Mouse (Mus musculus) spleen, embryonic (tissue): ENCODE measurements at regions not wholly inside any gene's neighbourhood (a gene's known extent, or its start where the extent isn't known, plus 50 kb on each side); places are given as distances from the start of the nearest gene placed in this dataset.

Experiments used
- CTCF ChIA-PET: fragments of 350-600 bp; sonication (Branson Sonifier 250); formaldehyde crosslinking; loops from one replicate; lab custom pipeline; 2022; lab: Charles Lee

DNA sequence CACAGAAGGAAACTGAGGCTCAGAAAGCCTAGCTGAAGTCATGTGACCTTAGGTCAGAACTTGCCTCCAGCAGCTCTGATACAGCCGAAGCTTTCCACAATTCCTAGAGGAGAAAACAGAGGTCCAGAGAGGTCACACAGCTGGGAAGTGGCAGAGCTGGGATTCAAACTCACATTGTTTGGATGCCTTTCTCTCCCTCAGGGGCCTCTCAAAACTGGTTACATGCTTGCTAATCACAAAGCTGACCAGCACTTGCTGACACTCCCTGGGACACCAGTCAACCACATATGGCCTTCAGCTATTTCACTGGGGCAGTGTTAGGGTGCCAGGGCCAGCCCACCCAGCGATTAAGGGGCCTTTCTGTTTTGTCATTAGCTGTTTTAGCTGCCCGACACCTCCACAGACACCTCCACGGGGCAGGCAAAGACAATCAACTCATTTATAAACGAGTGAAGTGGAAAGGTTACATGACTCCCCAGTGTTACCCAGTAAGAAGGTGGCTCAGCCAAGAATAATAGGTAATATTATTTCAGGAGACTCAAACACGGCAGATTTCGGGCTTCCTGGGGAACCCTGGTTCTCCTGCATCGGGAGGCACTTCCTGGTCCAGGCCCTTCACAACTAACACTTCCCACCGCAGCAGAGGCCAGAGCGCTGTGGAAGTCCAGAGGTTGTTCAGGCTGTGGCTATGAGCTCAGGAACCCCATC, 71.4 kb downstream of the 2410131K14Rik start:
- CTCF ChIA-PET, result no interaction called here

DNA sequence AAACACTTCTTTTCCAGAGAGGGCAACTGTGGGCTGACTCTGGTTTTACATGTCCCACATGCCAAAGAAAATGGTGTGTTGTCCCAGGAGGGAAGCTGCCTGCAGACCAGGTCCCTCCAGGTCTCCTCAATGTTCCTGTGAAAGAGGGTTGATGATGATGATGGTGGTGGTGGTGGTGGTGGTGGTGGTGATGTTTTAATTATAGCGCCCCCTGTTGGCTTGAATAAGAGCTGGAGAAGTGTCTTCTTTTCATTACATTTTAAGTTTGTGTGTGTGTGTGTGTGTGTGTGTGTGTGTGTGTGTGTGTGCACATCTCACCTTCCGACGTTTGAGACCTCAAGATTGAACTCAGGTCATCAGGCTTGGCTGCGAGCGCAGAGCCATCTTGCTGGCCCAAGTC, 73.0 kb downstream of the 2410131K14Rik start:
- CTCF ChIA-PET, result interaction anchor here (0.5 to 0.8 kb wide), 3 partner anchors 250 to 439 kb away, joined by 3 to 18 read pairs (median 3); no protein-coding TSS in a partner anchor

DNA sequence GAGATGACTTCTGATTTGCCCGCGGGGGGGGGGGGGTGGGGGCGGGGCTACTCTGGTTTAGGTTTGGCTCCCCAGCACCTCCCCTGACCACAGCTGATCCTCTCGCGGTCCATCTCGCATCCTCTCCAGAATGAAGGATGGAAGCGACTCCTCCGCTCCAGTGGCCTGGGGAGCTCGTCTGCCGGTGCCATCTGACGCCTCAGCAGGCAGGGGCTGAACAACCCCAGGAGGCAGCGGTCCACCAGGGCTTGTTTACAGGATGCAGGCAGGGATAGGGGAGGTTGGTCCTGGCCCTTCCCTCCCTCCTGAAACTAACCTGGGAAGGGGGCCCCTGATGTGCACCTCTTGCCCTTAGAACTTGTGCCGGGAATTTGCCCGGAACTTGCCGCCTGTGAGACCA, 73.9 kb downstream of the 2410131K14Rik start:
- CTCF ChIA-PET, result interaction anchor here (0.7 kb wide), 1 partner anchor 438 kb away, joined by 18 read pairs; no protein-coding TSS in a partner anchor

DNA sequence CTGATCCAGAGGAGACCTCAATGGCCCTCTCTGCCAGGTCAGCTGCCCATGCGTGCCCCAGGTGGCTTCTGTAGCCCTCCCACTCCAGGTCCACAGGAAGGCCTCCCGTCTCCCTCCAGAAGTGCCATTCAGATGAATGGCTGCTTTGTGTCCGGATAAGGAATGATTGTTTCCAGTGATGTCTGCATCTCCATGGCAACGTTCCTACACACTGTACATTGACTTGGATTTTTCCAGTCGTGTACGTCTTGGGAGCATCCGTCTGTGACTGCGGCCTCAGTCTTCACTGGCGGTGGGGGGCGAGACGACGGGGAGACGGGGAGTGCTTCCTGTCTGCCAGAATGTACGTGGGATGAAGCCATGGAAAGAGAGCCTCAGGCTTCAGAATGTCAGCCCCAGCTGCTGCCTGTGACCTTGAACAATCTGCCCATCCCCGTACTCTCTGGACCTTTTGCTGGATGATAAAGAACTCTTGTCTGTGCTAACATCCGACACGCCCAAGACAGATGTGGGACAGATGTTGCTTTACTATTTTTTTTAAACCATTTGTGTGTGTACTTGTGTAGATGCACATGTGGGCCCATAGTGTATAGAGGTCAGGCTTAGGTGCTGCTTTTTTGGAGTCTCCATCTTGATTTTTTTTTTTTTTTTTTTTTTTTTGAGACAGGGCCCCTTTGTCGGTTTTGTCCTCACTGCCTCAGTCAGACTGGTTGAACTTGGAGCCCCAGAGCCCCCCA, 76.9 kb downstream of the 2410131K14Rik start:
- CTCF ChIA-PET, result no interaction called here

DNA sequence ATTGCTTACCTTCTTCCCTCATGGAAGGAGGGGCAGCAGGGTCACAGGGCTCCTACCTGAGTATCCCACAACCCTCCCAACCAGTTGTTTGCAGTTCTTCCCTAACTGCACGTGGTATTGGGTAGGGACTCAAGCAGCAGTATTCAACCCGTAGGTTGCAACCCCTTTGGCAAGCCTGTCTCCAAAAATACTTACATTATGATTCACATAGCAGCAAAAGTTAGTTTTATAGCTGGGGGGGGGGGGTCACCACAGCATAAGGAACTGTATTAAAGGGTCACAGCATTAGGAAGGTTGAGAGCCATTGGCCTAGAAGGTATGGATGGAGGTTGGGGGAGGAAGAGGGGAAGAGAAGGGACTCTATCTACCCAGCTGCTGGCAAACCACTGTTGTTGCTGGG, 78.1 kb downstream of the 2410131K14Rik start:
- CTCF ChIA-PET, result no interaction called here

DNA sequence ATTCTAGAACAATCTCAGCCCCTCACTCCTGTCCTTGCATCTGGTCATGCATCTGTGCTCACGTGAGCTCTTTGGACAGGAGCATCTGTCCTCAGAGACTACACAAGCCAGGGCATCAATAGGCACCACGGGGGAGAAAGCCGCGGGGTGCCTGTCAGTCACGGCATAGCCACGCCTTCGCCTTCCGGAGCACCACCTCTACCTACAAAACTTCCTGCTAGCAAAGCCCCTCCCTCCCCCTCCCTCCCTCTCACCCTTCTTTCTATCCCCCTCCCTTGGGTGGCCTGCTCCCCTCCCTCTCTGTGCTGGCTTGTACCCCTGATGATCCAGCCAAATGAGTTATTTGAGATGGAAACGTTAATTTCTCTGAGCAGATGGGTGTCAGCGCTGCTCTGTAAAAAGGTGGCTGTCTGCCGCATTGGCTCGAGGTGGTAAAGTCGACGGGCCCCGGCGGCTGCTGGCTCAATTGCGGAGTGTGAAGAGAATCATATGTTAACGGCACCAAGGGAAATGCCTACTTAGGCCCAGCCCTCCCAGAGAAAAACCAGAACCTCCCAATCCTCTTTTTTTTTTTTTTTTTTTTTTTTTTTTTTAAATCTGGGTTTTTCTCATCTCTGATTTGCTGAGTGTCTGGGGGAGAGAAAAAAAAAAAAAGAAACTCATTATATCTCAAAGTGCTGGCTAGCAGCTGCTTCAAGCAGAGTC, 82.0 kb downstream of the 2410131K14Rik start:
- CTCF ChIA-PET, result interaction anchor here (0.7 kb wide), 1 partner anchor 217 kb away, joined by 4 read pairs; no protein-coding TSS in a partner anchor

DNA sequence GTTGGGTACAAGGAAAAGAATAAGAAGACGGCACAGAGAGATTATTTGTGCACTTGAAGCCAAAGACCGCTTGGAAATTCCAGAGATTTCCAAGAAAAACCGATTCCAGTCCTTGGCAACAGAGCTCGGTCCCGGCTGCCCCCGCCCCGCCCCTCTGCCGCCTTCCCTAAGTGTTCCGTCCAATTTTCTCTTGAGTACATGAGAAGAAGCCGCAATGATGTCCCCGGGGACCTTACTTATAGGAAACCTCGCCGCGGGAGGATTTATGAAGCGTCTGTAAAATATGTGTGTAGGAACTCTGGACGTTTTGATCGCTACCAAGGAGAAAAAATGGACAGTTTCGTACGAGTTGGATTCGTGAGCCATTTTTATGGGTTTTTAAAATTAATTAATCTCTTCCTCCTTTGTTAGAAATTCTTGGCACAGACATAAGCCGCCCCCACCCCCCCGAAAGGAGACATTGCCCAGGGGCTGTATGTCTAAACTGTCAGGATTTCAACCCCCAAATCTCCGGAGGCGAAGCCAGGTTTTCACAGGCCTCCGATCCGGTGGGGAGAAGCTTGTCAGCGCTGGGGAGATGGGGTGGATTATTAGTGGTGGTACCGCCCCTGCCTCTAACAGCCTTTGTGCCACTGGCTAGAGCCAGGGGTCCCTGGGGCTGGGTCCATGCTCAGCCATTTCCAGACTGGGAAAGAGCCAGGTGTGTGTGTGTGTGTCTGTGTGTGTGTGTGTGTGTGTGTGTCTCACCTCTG, 83.1 kb downstream of the 2410131K14Rik start:
- CTCF ChIA-PET, result interaction anchor here (0.7 kb wide), 2 partner anchors 216 to 382 kb away, joined by 4 read pairs; no protein-coding TSS in a partner anchor

DNA sequence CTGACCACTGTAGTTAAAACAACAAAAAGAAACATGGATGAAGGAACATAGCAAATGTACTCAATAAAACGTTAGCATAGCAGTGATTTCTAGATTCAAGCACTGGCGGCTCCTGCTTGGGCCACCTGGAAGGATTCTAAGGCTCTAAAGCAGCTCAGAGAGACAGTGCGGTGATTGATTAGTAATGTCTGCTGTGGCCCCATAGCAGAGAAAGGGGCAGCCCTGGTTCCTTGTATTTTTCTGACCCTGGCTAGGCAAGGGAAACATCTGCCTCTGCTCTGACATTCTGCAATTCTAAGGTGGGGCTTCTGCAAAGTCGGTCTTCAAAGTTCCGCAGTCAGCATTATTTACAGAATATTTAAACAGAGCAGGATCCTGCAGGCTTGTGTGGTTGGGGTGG, 84.1 kb downstream of the 2410131K14Rik start:
- CTCF ChIA-PET, result no interaction called here

DNA sequence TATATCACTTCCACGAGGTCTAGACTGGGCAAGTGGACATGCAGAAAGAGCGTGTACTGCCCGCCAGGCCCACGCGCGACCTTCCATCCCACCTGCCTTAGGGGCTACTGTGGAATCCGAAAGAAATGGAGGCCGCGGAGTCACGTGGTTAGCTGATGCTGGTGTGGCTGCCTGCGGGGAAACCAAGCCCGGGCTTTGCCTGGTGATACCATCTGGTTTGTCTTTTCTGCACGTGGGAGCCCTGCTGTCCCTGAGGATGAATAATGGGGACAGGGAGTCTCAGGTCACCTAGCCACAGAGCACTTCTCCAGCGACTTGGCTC, 86.2 kb downstream of the 2410131K14Rik start:
- CTCF ChIA-PET, result no interaction called here

DNA sequence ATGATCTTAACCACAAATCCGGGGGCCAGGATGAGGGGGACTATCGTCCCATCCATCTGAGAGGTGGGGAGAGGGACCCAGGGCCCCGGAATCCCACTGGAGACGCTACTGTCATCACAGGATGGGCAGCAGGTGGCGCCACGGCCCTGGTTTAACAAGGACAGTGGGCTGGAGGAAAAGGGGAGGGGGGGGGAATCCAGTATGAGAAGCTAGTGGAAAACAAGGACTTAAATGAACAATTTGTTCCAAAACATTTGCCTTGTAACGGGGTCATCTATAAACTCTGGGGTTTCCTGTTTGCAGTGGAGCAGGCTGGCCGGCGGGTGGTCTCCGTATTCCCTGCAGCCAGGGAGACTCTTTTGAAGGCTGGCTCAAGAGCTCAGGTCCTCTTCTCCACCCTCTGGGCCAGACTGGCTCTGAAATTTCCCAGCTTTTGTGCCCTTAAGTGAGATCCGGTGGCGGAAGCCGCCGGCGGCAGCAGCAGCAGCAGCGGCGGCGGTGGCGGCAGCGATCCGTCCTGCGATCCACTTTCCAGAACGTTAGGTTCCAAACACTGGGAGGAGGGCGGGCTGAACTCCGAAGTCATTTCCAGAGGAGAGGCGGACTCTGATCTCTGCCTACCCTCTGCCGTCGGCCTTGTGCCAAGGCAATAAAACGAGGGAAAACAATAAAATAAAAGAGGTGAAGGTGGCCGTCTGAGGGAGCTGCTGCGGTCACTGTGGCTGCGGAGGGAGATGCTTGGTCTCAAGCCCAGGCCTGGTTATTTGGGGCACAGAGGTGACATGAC, 86.8 kb downstream of the 2410131K14Rik start:
- CTCF ChIA-PET, result no interaction called here

DNA sequence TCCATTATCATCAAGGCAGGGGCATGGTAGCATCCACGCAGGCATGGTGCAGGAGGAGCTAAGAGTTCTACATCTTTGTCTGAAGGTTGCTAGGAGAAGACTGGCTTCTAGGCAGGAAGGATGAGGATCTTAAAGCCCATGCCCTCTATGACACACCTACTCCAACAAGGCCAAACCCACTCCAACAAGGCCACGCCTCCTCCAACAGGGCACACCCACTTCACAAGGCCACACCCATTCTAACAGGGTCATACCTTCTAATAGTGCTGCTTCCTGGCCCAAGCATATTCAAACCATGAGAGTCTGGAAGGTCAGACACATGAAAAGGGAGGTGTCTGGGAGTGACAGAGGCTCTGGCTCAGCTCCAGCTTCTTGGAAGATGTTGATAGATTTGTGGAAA, 89.0 kb downstream of the 2410131K14Rik start:
- CTCF ChIA-PET, result no interaction called here

DNA sequence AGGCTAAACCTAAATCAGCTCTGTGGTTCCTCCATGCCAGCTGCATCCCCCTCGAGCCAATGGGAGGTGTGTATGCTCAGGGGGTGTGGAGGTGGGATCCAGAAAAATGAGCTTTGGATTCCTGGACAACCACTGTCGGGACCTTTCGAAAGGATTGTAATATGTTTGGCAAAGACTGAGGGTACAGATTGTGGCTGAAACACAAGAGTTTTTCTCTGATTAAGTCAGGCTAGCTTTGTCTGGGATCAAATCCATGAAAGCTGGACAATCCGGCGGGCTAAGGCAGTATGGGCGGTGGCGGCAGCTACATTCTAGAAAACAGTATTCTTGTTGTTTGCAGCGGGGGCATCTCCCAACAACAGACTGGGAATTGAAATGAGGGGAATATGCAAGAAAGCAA, 93.2 kb downstream of the 2410131K14Rik start:
- CTCF ChIA-PET, result no interaction called here

DNA sequence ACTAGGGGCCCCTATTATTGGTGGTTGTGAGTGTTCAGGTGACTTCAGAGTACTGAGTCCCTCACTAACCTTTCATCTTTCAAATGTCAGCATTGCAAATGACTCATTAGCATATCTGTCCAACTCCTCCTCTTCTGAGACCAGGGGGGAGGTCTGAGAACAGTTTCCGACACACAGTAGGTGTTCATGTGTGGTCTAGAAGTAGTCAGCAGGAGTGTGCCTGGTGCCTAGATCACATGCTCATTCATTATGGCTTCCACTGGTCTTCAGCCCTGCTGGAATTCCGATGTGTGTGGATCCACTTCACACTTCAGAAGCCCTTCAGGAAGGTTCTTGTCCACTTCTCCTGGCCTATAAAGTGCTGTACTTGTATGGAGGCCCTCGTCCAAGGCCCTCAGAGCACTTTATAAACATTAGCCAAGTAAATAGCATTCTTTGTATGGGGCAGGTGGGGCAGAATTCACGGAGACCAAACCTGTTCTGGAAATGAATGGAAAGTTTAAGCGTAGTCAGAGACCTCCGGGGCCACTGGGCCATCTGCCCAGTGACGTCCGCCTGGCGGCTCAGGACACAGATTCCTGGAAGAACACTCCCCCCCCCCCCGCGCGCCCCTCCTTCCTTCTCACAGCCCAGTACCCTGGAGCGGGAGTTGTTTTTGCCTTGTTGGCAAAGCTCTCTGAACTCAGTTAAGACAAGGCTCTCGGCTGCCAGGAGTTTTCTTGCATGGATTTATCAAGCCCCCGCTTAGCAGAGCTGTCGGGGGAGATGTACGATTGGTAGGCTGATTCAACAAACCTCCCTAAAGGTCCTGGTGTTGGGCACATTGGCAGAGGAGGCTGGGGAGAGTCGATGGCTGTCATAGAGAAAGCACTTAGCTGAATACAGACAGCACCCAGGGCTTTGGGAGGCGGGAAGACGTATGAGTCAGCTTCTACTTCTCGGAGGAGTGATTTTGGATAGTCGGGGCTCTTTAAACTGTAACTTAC, 94.9 kb downstream of the 2410131K14Rik start:
- CTCF ChIA-PET, result no interaction called here

DNA sequence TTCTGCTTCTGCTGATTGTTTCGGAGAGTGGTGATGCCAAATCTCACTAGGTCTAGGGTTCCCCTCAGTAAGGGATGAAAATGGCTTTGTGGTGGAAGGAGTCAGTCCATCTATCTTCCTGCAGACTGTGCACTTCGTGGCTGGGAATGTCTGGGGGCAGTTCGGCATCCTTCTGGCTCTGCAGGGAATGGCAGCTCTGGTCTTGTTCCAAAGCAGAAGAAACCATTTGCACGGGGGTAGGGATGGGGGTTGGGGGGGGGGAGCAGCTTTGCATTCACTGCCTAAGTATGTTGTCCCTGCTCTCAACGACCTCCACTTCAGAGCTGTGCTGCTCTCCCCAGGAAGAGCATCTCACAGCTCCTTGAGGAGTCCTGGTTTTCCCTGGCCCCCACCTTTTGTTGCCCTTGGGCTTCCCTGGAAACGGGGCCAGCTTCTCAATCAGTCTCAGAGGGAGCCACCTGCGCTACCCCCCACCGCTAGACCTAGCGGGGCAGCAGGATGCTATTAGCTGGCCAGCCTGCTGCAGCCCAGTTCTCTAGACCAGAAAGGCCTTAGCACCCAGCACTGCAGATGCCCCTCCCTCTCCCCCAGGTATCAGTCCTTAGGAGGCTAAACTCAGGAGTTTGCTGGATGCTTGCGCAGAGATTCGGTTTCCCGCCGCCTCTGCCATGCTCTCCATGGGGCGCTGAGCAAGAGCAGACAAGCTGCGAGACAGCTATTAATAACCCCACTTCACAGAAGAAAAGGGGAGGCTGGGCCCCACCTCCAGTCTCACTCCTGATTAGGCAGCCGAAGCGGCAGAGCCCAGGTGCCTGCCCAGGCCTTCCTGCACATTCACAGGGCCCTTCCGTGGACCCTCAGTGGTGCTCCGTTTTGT, 98.7 kb downstream of the 2410131K14Rik start:
- CTCF ChIA-PET, result no interaction called here

DNA sequence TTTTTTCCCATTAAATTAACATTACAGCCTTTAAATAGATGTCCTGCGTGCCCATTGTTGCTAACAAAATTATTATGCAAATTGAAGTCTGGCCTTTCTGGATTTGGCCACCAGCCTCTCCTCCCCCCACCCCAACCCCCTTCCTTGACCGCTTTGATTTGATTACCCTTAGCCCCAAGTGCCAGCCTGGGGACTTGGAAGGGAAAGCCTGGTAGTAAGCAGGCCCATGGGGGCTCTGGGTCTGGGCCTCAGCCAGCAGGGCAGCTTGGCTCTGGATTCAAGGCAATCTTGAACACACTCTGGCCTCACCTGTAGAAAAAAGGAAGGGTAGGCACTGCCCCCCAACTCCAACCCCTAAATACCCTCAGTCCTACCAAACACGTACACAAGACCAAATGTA, 100.2 kb downstream of the 2410131K14Rik start:
- CTCF ChIA-PET, result no interaction called here

DNA sequence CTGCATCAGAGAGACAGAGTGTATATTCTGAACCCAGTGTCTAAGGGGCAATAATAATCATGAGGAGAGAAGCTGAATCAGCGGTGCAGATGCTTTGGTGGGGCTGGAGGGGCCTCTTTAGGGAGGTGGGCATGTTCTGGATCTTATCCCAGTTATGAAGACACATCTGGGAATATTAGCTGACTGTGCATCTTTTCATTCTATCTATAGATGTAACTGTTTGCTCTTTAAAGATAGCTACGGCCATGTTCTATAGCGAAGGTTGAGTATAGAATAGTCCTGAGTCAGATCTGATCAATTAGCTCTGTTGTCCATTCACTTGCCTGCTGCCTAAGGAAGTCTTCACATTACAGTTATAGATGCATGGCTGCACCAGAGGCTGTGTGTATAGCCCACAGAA, 104.0 kb downstream of the 2410131K14Rik start:
- CTCF ChIA-PET, result no interaction called here

DNA sequence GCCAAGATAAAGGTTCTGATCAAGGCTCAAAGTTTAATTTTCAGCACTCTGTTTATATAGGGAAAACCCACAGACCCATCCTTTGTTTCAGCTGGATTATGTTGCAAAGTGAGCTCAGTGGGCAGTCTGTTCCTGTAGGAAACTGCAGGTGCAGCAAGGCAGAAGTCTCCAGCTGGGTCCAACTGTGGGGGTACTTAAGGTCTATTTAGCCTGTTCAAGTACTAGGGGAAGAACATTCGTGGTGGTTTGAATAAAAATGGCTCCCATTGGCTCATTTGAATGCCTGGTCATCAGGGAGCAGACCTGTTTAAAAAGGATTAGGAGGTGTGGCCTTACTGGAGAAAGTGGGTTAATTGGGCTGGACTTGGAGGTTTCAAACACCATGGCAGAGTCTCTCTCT, 106.3 kb downstream of the 2410131K14Rik start:
- CTCF ChIA-PET, result no interaction called here

DNA sequence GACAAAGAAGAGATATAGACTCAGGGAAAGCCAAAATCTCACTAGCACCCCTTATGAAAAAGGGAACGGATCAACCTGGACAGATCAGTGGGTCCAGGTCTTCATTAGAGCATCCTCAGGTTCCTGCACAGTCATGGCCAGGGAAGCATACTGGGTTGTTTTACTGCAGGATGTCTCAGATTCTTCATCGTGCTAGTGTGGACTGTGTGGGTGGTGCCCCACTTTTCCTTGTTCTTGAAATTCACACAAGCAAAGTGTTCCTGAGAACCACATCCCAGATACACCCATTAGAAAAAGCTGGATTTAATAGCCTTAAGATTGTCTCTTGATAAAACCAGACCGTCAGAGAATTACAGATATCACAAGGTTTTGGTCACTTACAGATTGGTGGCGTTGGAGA, 107.1 kb downstream of the 2410131K14Rik start:
- CTCF ChIA-PET, result no interaction called here

DNA sequence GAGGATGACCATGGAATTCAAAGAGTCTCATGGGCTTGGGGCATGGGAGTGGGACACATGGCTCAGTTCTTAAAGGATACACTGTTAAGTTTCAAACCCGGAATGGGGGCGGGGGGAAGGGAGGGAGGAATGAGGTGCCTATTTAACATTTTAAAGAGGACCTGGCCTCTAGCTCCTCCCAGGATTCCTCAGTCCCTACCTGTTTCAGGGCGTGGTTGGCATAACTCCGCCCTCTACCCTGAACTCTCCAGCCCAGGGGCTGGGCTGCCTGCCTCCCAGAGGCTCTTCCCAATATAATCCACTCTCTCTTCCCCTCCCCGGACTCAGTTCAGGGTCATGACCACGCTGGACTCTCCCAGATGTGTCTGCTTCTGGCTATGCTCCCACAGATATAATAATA, 108.0 kb downstream of the 2410131K14Rik start:
- CTCF ChIA-PET, result interaction anchor here (0.7 kb wide), 1 partner anchor 187 kb away, joined by 8 read pairs; no protein-coding TSS in a partner anchor
